Mouse (Mus musculus) megakaryocyte, embryonic 14.5 days (primary cell): ENCODE results near the gene Ap1s3.

ENCODE experiments used
- FLI1 ChIP-seq: IDR thresholded peaks from 2 replicates; pipeline ENCODE4 v1.6.1; 2012; ENCODE audit warnings: low read length, inconsistent platforms, mixed read lengths
- GATA1 ChIP-seq: IDR thresholded peaks from 3 replicates; pipeline ENCODE4 v1.6.1; 2012; ENCODE audit warnings: mixed read lengths, low read length, inconsistent platforms, borderline replicate concordance

GRCm38 (mm10) chr1:79602500-79602899 lies 69.3 kb downstream of the Ap1s3 start:
- TF ChIP-seq GATA1 (no peak), FLI1 (no peak)
